Mouse (Mus musculus) adrenal gland, postnatal 25 days (tissue): ENCODE data around the gene Cda. TPM values are rescaled to one million over a fixed set of nuclear protein-coding genes. Genes with fewer than 3 reads are reported as not detected.

ENCODE experiments used
- DNase-seq: peaks from one replicate; pipeline ENCODE4 v3.0.0; 2021; ENCODE audit warnings: mixed read lengths
- microRNA-seq, 2 experiments: library from miRNA; unstranded; fragments of <30 nt; microRNA quantifications; one replicate each; pipeline ENCODE4 v1.2.0; 2021
- total RNA-seq: library from RNA; stranded (reverse); gene quantifications from 2 replicates; pipeline ENCODE4 v1.2.3, GENCODE M21; 2021

The Cda gene
- total RNA-seq, 1 experiment from 2014 or later: 13.8 TPM

DNA sequence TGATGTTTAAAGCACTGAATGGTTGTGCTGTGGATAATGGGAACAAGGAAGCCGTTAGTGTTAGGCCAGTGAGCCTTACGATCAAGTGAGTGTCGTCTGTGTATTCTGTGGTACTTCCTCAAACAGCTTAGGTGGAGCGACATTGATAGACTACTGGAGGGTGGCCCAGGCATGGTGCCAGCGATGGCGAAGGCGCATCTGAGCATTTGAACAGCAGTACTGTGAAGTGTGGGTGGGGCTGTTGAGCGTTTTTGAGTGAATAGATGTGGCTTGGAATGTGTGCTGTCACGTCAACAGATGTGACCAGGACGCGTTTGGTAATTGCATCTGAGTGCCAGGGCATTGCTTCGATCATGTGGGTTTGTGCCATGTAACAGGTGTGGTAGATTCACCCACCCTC, 60.1 kb downstream of the Cda start:
- DNase-seq: no peak

DNA sequence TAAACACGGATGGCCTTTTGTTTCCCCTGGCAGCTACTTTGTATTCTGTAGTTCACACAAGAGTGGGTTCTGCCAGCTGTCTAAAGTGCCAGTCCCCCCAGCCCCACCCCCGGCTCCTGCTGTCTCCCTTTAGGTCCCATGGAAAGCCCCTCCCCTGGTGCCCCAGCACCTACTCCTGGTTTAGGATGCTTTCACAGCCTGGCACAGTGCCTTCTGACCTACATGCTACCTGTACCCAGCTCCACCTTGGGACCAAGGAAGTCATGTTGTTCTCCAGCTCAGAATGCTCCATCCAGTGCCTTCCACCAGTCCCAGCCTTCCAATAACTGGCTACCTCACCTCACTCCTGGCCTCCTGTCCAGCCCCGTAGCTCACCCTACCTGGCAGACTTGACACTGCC, 60.8 kb downstream of the Cda start:
- no peak for DNase-seq

DNA sequence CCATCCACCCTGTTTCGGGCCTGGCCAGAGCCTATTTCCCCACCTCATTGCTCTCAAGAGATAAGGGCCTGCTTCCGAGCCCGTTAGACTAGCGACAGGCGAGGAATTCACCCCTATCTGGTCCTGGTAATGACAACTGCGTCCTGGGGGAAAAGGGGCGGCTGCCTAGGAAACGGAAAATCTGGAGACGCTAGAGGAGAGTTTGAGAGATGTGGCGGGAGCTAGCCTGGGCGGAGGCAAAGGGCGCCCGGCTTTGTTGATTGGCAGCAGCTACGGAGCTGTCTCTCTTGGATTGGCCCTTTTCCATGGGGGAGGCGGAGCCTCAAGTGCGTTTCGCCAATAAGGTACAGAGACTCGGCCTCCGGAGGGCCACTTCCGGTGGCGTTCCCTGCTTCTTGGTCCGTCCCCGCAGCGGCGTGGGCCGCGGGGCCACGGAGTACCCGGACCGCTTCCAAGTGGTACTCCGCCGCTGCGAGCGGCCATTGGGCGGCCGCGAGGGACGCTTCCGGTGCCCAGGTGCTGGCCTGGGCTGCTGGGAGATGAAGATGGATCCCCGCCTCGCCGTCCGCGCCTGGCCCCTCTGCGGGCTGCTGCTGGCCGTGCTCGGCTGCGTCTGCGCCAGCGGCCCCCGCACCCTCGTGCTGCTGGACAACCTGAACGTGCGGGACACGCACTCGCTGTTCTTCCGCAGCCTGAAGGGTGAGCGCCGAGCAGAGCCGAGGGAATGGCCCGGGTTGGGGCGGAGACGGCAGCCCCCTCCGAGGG, 63.3 kb downstream of the Cda start, which contains the start of gene Ddost:
Ddost (plus strand) TSS at position 391 of the 765 bp plus-strand sequence.
- peak; percentile 95 for DNase-seq

DNA sequence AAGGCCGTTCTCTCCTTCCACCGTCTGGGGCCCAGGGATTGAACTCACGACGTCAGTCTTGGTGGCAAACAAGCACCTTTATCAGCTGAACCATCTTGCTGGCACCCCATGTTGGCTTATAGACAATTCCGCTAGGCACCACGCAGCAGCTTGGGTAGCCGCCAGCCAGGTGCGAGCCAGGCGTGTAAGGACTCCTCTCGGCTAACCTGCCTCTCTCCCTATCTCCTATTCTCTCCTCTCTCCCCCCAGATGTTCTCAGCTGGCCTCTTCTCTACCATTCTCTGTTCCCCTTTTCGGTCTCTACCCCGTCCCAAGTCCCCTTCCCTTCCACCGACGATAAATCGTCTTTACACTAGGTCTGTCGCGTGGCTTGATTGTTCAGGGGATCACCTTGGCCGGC, 64.0 kb downstream of the Cda start:
- no peak for DNase-seq

DNA sequence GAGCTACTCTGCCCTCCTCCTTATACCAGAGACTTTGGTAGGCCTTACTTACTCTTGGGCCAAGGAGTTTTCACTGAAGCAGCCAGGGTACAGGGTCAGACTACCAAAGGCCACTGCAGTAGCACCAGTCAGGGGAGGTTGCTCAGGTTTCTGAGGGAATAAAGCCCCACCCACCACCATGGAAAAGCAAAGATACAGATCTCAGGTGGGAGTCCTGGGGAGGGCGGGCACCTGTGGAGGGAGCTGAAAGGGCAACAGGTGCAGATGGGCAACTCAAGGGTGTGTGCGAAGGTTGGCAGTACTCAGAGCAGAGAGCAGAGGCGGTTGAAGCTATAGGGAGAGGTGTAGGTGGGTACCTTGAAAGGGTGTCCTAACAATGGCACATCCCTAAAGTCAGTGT, 64.8 kb downstream of the Cda start:
- no peak for DNase-seq

DNA sequence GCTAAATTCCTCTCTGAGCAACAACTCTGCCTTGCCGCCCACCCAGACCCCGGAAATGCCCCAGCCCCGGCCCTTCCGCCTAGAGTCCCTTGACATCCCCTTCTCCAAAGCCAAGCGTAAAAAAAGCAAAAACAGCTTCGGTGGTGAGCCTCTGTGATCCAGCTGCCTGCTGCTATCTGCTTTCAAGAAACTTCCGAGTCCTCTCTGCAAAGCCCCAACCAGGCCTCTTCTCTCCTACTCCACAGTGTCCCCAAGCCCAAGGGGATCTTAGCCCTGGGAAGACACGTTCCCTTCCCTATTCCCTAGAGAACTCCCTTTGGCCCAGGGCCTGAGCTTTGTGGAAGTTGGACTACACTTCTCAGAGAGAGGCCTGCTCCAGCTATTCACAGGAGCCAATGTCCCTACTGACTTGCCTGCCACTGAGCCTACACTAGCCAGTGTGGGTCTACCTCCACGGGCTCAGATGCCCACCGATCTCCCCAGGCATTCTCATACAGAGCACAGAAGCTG, 66.5 kb downstream of the Cda start:
- no peak for DNase-seq

DNA sequence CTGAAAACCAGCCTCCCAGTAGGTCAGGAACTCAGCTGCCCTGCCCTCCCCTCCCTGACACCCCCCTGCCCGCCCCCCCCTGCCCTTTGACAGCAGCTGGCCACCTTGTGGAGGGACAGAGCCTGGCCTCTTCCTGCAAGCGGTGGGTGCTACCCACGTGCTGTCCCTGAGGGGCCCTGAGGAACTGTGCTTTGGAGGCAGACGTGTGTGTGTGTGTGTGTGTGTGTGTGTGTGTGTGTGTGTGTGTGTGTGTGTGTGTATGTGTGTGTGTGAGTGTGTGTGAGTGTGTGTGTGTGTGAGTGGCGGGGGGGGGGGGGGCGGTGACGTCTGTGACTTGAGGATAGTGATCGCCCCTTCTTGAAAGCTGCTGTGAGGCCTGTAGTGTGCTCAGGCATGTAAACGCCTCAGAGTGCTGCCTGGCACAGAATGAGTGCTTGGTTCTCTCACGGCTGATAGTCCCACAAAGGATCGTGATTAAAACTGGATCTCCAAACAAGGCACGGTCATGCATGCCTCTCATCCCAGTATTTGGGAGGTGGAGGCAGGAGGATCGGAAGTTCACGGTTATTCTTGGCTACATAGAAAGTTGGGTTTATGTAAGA, 73.7 kb downstream of the Cda start:
- no peak for DNase-seq

DNA sequence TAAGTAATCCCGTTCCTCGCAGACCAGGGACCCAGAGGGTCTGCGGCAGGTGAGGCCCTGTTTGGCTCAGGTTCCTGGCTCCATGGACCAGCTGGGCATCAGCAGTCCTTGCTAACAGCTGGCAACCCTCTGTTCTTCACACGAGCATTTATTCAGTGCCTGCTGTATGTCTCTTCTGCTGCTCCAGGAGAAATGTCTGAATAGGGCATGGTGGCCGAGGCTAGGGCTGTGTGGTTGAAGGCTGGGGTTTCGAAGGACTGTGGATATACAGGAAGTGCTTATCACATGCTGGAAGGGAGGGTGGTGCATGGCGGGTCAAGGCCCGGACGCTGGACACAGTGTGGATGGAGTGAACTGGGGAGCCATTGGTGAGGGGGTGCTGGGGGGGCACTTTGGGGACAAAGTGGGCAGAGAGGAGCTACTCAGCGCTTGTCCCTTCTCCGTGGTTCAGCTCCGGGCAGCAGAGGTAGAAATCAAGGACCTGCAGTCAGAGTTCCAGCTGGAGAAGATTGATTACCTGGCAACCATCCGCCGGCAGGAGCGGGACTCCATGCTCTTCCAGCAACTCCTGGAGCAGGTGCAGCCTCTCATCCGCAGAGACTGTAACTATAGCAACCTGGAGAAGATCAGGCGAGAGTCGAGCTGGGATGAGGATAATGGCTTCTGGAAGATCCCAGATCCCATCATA, 74.4 kb downstream of the Cda start:
- DNase-seq: no peak

DNA sequence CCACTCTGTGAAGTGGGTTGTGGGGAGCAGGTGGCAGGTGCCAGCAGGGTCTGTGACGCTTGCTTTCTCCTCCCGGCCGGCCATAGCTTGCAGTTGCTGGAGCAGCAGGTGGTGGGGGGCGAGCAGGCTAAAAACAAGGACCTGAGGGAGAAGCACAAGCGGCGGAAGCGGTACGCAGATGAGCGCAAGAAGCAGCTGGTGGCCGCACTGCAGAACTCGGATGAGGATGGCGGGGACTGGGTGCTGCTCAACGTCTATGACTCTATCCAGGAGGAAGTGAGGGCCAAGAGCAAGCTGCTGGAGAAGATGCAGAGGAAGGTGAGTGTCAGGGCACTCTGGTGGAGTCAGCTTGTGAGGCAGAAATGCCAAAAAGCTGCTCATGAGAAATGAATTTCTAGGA, 75.8 kb downstream of the Cda start:
- no peak for DNase-seq

DNA sequence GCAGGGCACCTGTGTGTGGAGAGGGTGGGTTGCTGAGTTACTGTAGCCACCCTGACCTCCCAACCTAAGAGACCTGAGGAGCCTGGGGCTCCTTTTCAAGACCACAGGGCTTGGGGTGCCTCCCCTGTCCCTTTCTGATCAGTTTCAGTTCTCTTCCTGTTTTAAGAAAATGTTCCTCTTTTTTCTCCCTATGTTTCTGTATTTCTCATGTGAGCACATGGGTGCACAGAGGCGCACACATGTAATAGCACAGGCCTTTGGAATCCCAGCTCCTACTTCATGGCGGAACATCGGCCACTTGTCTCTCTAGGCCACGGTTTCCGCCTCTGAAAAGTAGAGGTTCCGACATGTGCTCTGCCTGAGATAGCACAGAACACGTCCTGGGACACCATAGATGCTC, 79.1 kb downstream of the Cda start:
- no peak for DNase-seq

Small RNA genes lying within 50 kb of the gene (microRNA-seq; reads per million reads assigned to microRNA genes)
- gene Gm27646: 0 to 1.0 reads per million in 2 experiments
- 0.36 to 2.7 reads per million in 2 experiments for gene Mir7019

Other genes with a start within 250 kb of the Cda start
- 214 and 265 TPM in 2 replicates for gene Hp1bp3, start 151.7 kb downstream of the Cda start, total RNA-seq
- 2.1 and 2.3 TPM in 2 replicates for gene Sh2d5, start 117.6 kb downstream of the Cda start, total RNA-seq
- 2.4 and 4.3 TPM in 2 replicates for gene Kif17, start 117.6 kb downstream of the Cda start, total RNA-seq
- gene Ddost, start 63.3 kb downstream of the Cda start, total RNA-seq: 105 and 106 TPM in 2 replicates
- gene Pink1, start 41.7 kb downstream of the Cda start, total RNA-seq: 161 and 201 TPM in 2 replicates
- 2.9 and 3.1 TPM in 2 replicates for gene Fam43b, start 28.5 kb upstream of the Cda start, total RNA-seq
- 26.7 and 50.4 TPM in 2 replicates for gene Mul1, start 66.7 kb upstream of the Cda start, total RNA-seq
- 24.8 and 26.3 TPM in 2 replicates for gene Camk2n1, start 86.3 kb upstream of the Cda start, total RNA-seq